Mouse (Mus musculus): Measurements from ENCODE around the gene Fat4. TPM values are rescaled to one million over a fixed set of nuclear protein-coding genes. Genes with fewer than 3 reads are reported as not detected.

Fat4 gene
- 1.0 TPM in 2 replicates for polyA plus RNA-seq (2012; rRNA removed)

DNA sequence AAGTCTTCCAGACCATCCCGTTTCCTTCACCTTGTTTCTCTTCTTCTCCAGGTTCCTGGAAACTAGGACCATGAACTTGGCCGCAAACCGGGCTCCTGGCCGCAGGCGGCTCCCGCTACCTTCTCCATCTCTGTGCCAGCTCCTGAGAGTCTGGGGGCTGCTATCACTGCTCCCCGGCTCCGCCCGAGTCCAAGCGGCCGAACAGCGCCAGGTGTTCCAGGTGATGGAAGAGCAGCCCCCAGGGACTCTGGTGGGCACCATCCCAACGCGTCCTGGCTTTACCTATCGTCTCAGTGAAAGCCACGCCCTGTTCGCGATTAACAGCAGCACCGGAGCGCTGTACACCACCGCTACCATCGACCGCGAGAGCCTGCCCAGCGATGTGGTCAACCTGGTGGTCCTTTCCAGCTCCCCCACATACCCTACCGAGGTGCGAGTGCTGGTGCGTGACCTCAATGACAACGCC lies at the start of gene Fat4:
TSS of gene Fat4 (plus strand) at position 51 of the 466 bp plus-strand sequence.
- peak within 1 kb of the TSS; percentile 77 for H3K4me3 ChIP-seq (ENCODE audit: control insufficient read depth, low read depth, low read length)
- H3K36me3 ChIP-seq (ENCODE audit: control insufficient read depth, insufficient read depth, low read length), result no peaks in the 10 kb centered on the region
- H3K4me1 ChIP-seq (ENCODE audit: control insufficient read depth, insufficient read depth, low read length), result peaks cover 11% of the 10 kb centered on the region
- TF ChIP-seq POLR2A (IDR thresholded peaks at IDR 0.05; ENCODE audit: control insufficient read depth, low read depth, low read length) (no peak), CTCF (IDR thresholded peaks at IDR 0.05; ENCODE audit: control insufficient read depth, insufficient read depth, insufficient replicate concordance, low read depth, low read length) (no peak)
- H3K27ac ChIP-seq (ENCODE audit: control insufficient read depth, insufficient read depth, low read depth, low read length), result no peak within 1 kb of the TSS
- no peaks in the 10 kb centered on the region for H3K27me3 ChIP-seq (ENCODE audit: control insufficient read depth, insufficient read depth, low read length)

DNA sequence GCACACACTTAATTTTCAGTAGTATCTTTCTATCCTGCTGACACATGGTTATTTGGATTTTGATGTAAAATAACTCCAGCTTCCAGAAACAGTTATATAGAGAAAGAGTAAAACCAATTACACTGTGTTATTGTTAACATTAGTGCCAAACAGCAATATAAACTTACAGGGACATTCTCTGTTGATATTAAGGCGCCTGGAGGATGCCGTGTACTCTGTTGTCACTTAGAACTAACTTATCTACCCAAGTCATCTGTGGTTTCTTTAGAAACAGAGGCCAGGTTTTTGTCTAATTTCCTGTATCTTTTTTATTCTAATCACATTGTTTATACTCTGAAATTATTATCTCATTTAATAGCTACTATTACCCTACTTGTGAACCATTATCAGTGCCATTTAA lies 47.3 kb upstream of the Fat4 start:
- no peak overlapping the region for H3K4me3 ChIP-seq (ENCODE audit: control insufficient read depth, low read depth, low read length)
- TF ChIP-seq CTCF (IDR thresholded peaks at IDR 0.05; ENCODE audit: control insufficient read depth, insufficient read depth, insufficient replicate concordance, low read depth, low read length) (no peak), POLR2A (IDR thresholded peaks at IDR 0.05; ENCODE audit: control insufficient read depth, low read depth, low read length) (no peak)

DNA sequence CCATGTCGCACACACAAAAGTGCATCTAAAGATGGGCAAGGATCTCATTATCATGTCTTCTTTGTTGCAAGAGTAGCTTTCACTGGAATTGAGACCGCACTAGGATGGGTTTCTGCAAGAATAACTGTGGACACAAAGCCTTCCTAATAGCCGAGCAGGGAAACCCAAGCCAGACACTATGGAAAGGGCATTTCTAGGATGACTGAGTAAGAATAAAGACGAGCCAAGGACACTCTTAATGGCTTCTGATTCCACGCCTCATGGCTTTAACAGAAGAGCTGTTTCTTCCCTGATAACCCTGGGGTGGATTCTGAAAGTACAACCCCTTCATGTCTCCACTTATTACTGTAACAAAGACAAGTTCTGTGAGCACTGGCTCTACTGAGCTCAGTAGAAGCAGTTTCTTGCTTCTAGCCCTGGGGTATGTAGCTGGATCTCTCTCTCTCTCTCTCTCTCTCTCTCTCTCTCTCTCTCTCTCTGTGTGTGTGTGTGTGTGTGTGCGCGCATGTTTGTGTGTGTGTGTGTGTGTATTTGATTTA lies 43.7 kb upstream of the Fat4 start:
- Histone ChIP-seq H3K36me3 (ENCODE audit: control insufficient read depth, insufficient read depth, low read length) (no peaks in the 10 kb centered on the region), H3K27me3 (ENCODE audit: control insufficient read depth, insufficient read depth, low read length) (no peaks in the 10 kb centered on the region), H3K4me1 (ENCODE audit: control insufficient read depth, insufficient read depth, low read length) (peaks cover 4% of the 10 kb centered on the region; the same call in 1 of the 2 replicates), H3K27ac (ENCODE audit: control insufficient read depth, insufficient read depth, low read depth, low read length) (no peak overlapping the region), H3K4me3 (ENCODE audit: control insufficient read depth, low read depth, low read length) (no peak overlapping the region)
- TF ChIP-seq POLR2A (IDR thresholded peaks at IDR 0.05; ENCODE audit: control insufficient read depth, low read depth, low read length) (no peak), CTCF (IDR thresholded peaks at IDR 0.05; ENCODE audit: control insufficient read depth, insufficient read depth, insufficient replicate concordance, low read depth, low read length) (no peak)

More for the DNA sequence above, 47.3 kb upstream of the Fat4 start:
- no peak overlapping the region for H3K27ac ChIP-seq (ENCODE audit: control insufficient read depth, insufficient read depth, low read depth, low read length)
- no peaks in the 10 kb centered on the region for H3K36me3 ChIP-seq (ENCODE audit: control insufficient read depth, insufficient read depth, low read length)
- no peaks in the 10 kb centered on the region for H3K4me1 ChIP-seq (ENCODE audit: control insufficient read depth, insufficient read depth, low read length)
- H3K27me3 ChIP-seq (ENCODE audit: control insufficient read depth, insufficient read depth, low read length), result no peaks in the 10 kb centered on the region

DNA sequence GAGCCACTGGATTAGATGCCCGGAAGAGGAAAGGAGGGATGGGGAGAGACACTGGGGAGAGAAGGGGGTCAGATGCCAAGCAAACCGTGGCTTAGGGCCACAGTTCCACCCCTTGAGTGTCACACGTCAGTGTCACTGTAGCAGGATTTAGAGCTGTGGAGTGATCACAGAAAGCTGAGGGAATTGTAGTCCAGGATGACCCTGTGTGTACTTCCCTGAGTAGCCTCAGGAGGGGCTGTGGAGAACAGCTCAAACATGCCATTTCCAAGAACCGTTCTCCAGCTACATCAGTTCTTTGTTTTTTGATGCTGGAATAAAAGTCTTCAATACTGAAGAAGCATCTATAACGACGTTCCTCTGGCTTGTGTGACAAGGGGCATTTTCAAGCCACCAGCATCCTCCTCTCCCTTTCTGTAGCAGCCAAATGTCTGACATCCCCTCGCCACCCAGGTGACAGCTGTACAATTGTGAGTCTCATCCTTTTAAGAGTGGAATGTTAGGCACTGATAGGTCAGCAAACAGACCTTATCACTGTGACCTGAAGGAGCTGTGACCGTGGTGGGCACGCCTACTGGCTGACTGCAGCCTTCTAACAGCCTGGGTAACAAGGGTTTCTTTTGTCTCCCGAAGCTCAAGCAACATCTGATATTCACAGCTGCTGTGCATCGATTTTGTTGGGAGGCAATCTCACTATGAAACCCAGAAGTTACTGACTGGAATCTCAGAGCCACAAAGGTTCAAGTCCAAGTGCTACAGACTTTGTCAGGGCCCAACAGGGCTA lies 39.9 kb upstream of the Fat4 start:
- H3K4me3 ChIP-seq (ENCODE audit: control insufficient read depth, low read depth, low read length), result no peak overlapping the region
- H3K27ac ChIP-seq (ENCODE audit: control insufficient read depth, insufficient read depth, low read depth, low read length), result no peak overlapping the region
- no peaks in the 10 kb centered on the region for H3K36me3 ChIP-seq (ENCODE audit: control insufficient read depth, insufficient read depth, low read length)
- peaks cover 4% of the 10 kb centered on the region; the same call in 1 of the 2 replicates for H3K4me1 ChIP-seq (ENCODE audit: control insufficient read depth, insufficient read depth, low read length)
- H3K27me3 ChIP-seq (ENCODE audit: control insufficient read depth, insufficient read depth, low read length), result no peaks in the 10 kb centered on the region
- TF ChIP-seq POLR2A (IDR thresholded peaks at IDR 0.05; ENCODE audit: control insufficient read depth, low read depth, low read length) (no peak), CTCF (IDR thresholded peaks at IDR 0.05; ENCODE audit: control insufficient read depth, insufficient read depth, insufficient replicate concordance, low read depth, low read length) (no peak)

DNA sequence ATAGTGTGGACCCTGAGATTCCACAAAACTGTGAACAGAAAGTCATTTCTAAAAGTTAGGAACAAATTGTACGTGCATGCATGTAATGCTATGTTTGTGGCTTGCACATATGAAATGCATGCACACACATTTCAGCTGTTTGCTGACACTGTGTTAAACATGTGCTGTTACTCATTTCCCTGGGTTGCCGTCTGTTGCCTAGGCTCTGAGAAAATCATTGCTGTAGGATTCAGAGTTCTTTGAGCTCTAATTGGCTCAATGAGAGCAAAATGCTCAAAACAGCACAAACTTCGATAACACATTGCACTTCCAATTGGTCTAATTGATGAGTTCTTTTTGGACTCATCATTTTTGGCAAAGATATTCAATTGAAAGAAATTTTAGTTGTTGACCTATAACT lies 37.7 kb upstream of the Fat4 start:
- no peaks in the 10 kb centered on the region for H3K36me3 ChIP-seq (ENCODE audit: control insufficient read depth, insufficient read depth, low read length)
- no peak for TF ChIP-seq CTCF (IDR thresholded peaks at IDR 0.05; ENCODE audit: control insufficient read depth, insufficient read depth, insufficient replicate concordance, low read depth, low read length)
- TF ChIP-seq POLR2A (IDR thresholded peaks at IDR 0.05; ENCODE audit: control insufficient read depth, low read depth, low read length), result no peak
- H3K4me3 ChIP-seq (ENCODE audit: control insufficient read depth, low read depth, low read length), result no peak overlapping the region

DNA sequence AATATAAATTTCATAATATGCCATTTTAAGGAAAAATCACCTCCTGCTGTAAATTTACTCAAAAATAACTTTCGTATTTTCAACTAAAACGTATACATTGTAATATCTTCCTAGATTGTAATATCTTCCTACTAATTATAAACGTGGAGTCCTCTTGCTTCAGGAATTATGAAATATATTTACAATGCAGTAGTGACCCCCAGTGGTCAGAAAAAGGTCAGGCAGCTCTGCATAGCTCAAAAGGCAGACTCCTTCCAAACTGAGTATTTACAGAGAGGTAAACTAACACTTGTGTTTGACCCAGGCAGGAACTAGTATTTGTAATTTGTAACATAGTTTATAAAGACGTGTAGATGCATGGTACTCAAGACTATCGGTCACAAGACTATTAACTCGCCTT lies 37.2 kb upstream of the Fat4 start:
- Histone ChIP-seq H3K36me3 (ENCODE audit: control insufficient read depth, insufficient read depth, low read length) (no peaks in the 10 kb centered on the region), H3K27me3 (ENCODE audit: control insufficient read depth, insufficient read depth, low read length) (no peaks in the 10 kb centered on the region), H3K27ac (ENCODE audit: control insufficient read depth, insufficient read depth, low read depth, low read length) (no peak overlapping the region), H3K4me1 (ENCODE audit: control insufficient read depth, insufficient read depth, low read length) (peaks cover 4% of the 10 kb centered on the region; the same call in 1 of the 2 replicates), H3K4me3 (ENCODE audit: control insufficient read depth, low read depth, low read length) (no peak overlapping the region)
- TF ChIP-seq POLR2A (IDR thresholded peaks at IDR 0.05; ENCODE audit: control insufficient read depth, low read depth, low read length) (no peak), CTCF (IDR thresholded peaks at IDR 0.05; ENCODE audit: control insufficient read depth, insufficient read depth, insufficient replicate concordance, low read depth, low read length) (no peak)

More for the DNA sequence above, 37.7 kb upstream of the Fat4 start:
- H3K4me1 ChIP-seq (ENCODE audit: control insufficient read depth, insufficient read depth, low read length), result peaks cover 4% of the 10 kb centered on the region; the same call in 1 of the 2 replicates
- no peaks in the 10 kb centered on the region for H3K27me3 ChIP-seq (ENCODE audit: control insufficient read depth, insufficient read depth, low read length)
- H3K27ac ChIP-seq (ENCODE audit: control insufficient read depth, insufficient read depth, low read depth, low read length), result no peak overlapping the region

DNA sequence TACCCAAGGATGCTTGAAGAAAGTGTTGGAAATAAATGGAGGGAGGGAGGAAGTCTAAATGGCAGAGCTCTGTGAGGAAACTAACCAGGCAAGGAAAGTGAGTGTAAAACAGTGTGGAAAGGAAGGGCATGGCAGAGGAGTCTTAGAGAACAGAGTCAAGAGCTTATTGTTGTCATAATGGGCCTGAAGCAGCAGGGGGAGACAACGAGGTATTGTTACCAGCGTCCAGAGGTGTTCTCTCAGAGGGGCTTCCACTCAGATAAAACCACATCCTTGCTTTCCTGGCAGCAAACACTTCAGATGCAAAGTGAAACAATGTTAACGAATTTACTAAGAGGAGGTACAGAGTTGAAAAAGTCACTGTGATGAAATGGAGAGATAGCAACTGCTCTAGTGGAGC lies 33.1 kb upstream of the Fat4 start:
- no peak for TF ChIP-seq CTCF (IDR thresholded peaks at IDR 0.05; ENCODE audit: control insufficient read depth, insufficient read depth, insufficient replicate concordance, low read depth, low read length)
- no peak for TF ChIP-seq POLR2A (IDR thresholded peaks at IDR 0.05; ENCODE audit: control insufficient read depth, low read depth, low read length)
- H3K27me3 ChIP-seq (ENCODE audit: control insufficient read depth, insufficient read depth, low read length), result no peaks in the 10 kb centered on the region
- H3K27ac ChIP-seq (ENCODE audit: control insufficient read depth, insufficient read depth, low read depth, low read length), result no peak overlapping the region
- H3K4me1 ChIP-seq (ENCODE audit: control insufficient read depth, insufficient read depth, low read length), result no peaks in the 10 kb centered on the region
- no peaks in the 10 kb centered on the region for H3K36me3 ChIP-seq (ENCODE audit: control insufficient read depth, insufficient read depth, low read length)
- H3K4me3 ChIP-seq (ENCODE audit: control insufficient read depth, low read depth, low read length), result no peak overlapping the region
